Mouse (Mus musculus): ENCODE measurements around the gene Ikbip. TPM values are rescaled to one million over a fixed set of nuclear protein-coding genes. Genes with fewer than 3 reads are reported as not detected.

The Ikbip gene
- polyA plus RNA-seq (2014; fragmentation: Nextera tagmentation; extraction: Ambion mirVana) = 46.1 and 48.2 TPM in 2 replicates

DNA sequence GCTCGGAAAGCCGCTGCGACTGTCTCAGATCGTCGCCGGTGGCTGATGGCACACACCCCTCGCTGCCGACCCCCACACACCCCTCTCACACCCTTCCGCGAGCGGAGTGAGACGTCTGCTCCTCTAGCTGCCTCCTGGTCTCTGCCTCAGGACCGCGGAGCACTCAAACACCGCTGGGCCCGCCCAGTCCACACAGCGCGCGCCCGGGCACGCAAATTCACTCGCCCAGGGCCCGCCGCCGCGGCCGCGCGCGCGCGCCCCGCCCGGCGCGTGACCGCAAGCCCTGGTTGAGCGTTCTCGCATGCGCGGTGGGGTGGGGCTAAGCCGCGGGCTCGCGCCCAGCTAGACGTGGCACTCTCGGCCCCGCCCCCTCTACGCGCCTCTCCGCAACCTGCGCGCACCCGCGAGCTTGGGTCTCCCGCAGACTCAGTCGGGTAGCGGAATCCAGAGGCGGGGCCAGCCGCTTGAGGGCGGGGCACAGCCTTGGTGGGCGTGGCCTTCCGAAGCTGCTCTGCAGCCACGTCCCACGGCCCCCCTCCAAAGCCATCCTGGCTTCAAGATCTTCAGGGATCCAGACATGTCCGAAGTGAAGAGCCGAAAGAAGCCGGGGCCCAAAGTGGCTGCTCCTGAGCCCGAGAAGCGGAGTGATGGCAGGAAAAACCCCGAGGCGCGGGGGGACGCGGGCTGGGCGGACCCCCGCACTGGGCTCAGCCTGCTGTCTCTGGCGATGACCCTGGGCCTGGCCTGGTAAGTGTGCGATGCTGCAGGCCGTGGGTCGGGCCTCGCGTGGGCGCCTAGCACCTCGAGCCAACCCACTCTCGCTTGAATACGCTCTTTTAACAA lies at the start of gene Ikbip, which contains the start of gene Apaf1:
Gene Ikbip (plus strand): TSS at position 391 of the 843 bp plus-strand sequence.
Gene Apaf1 (minus strand): TSS at position 221 of the 843 bp plus-strand sequence.
- H3K9me3 ChIP-seq (replicated peaks; ENCODE audit: control insufficient read depth, low read length) = no peaks in the 10 kb centered on the region
- no peaks in the 10 kb centered on the region for H3K27me3 ChIP-seq (ENCODE audit: control insufficient read depth, insufficient read depth, low read length)
- H3K4me3 ChIP-seq (ENCODE audit: low read depth, low read length) = peak within 1 kb of the TSS; percentile 95
- H3K4me2 ChIP-seq = peak within 1 kb of the TSS; percentile 82
- ATAC-seq (replicated peaks; ENCODE audit: insufficient number of reproducible peaks, low FRiP score, low TSS enrichment) = peak; percentile 95
- H3K4me1 ChIP-seq (ENCODE audit: control insufficient read depth, insufficient read depth, low read length) = peaks cover 6% of the 10 kb centered on the region; the same call in 1 of the 2 replicates
- H3K36me3 ChIP-seq (ENCODE audit: control insufficient read depth, insufficient read depth, low read length) = no peaks in the 10 kb centered on the region; the same call in 1 of the 2 replicates
- peak within 1 kb of the TSS; percentile 90 for H3K9ac ChIP-seq (ENCODE audit: low read depth, low read length)
- peak within 1 kb of the TSS; percentile 86 for H3K27ac ChIP-seq (ENCODE audit: low read depth, low read length)
- WGBS (ENCODE audit: insufficient replicate concordance) = 1% methylated on average over 77 of the region's 87 CpGs

GRCm38 (mm10) chr10:91033942-91034341 lies 48.8 kb upstream of the Ikbip start:
- Histone ChIP-seq H3K4me2 (no peak overlapping the region), H3K36me3 (ENCODE audit: control insufficient read depth, insufficient read depth, low read length) (peaks cover 1% of the 10 kb centered on the region; the same call in 1 of the 2 replicates), H3K9ac (ENCODE audit: low read depth, low read length) (no peak overlapping the region), H3K4me3 (ENCODE audit: low read depth, low read length) (no peak overlapping the region), H3K4me1 (ENCODE audit: control insufficient read depth, insufficient read depth, low read length) (no peaks in the 10 kb centered on the region), H3K27ac (ENCODE audit: low read depth, low read length) (no peak overlapping the region), H3K9me3 (replicated peaks; ENCODE audit: control insufficient read depth, low read length) (no peaks in the 10 kb centered on the region), H3K27me3 (ENCODE audit: control insufficient read depth, insufficient read depth, low read length) (no peaks in the 10 kb centered on the region)
- 30% methylated on average over 8 of the region's 8 CpGs for WGBS (ENCODE audit: insufficient replicate concordance)
- no peak for ATAC-seq (replicated peaks; ENCODE audit: insufficient number of reproducible peaks, low FRiP score, low TSS enrichment)

GRCm38 (mm10) chr10:91049696-91050095 lies 33.0 kb upstream of the Ikbip start:
- H3K9me3 ChIP-seq (replicated peaks; ENCODE audit: control insufficient read depth, low read length) = no peaks in the 10 kb centered on the region
- H3K36me3 ChIP-seq (ENCODE audit: control insufficient read depth, insufficient read depth, low read length) = peaks cover 3% of the 10 kb centered on the region
- WGBS (ENCODE audit: insufficient replicate concordance) = 93% methylated on average over 4 of the region's 4 CpGs

GRCm38 (mm10) chr10:91051156-91051555 lies 31.6 kb upstream of the Ikbip start:
- H3K36me3 ChIP-seq (ENCODE audit: control insufficient read depth, insufficient read depth, low read length) = peaks cover 9% of the 10 kb centered on the region
- no peaks in the 10 kb centered on the region for H3K4me1 ChIP-seq (ENCODE audit: control insufficient read depth, insufficient read depth, low read length)
- WGBS (ENCODE audit: insufficient replicate concordance) = 85% methylated on average over 3 of the region's 3 CpGs
- no peak overlapping the region for H3K27ac ChIP-seq (ENCODE audit: low read depth, low read length)
- no peaks in the 10 kb centered on the region for H3K9me3 ChIP-seq (replicated peaks; ENCODE audit: control insufficient read depth, low read length)
- no peak overlapping the region for H3K4me3 ChIP-seq (ENCODE audit: low read depth, low read length)
- no peak for ATAC-seq (replicated peaks; ENCODE audit: insufficient number of reproducible peaks, low FRiP score, low TSS enrichment)
- no peak overlapping the region for H3K4me2 ChIP-seq
- no peaks in the 10 kb centered on the region for H3K27me3 ChIP-seq (ENCODE audit: control insufficient read depth, insufficient read depth, low read length)
- H3K9ac ChIP-seq (ENCODE audit: low read depth, low read length) = no peak overlapping the region

More at GRCm38 (mm10) chr10:91049696-91050095, 33.0 kb upstream of the Ikbip start:
- Histone ChIP-seq H3K9ac (ENCODE audit: low read depth, low read length) (no peak overlapping the region), H3K27me3 (ENCODE audit: control insufficient read depth, insufficient read depth, low read length) (no peaks in the 10 kb centered on the region), H3K4me3 (ENCODE audit: low read depth, low read length) (no peak overlapping the region), H3K4me1 (ENCODE audit: control insufficient read depth, insufficient read depth, low read length) (no peaks in the 10 kb centered on the region), H3K4me2 (no peak overlapping the region), H3K27ac (ENCODE audit: low read depth, low read length) (no peak overlapping the region)
- no peak for ATAC-seq (replicated peaks; ENCODE audit: insufficient number of reproducible peaks, low FRiP score, low TSS enrichment)

DNA sequence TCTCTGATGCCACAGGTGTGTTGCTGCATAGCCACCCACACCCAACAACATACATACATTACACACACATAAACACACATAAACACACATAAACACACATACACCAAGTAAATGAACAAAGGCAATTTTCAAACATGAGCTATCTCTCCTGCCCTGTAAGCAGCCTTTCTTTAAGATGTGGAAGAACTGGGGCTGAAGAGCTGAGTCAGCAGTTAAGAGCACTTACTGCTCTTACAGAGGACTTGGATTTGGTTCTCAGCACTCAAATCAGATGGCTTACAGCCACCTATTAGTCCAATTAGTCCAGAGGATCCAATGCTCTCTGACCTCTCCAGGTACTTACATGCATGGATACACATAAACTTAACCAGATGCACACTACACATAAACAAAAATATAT lies 30.0 kb upstream of the Ikbip start:
- no peak overlapping the region for H3K27ac ChIP-seq (ENCODE audit: low read depth, low read length)
- no peaks in the 10 kb centered on the region for H3K9me3 ChIP-seq (replicated peaks; ENCODE audit: control insufficient read depth, low read length)
- H3K9ac ChIP-seq (ENCODE audit: low read depth, low read length) = no peak overlapping the region
- no peak overlapping the region for H3K4me2 ChIP-seq
- H3K4me1 ChIP-seq (ENCODE audit: control insufficient read depth, insufficient read depth, low read length) = no peaks in the 10 kb centered on the region
- no peaks in the 10 kb centered on the region for H3K27me3 ChIP-seq (ENCODE audit: control insufficient read depth, insufficient read depth, low read length)
- H3K36me3 ChIP-seq (ENCODE audit: control insufficient read depth, insufficient read depth, low read length) = peaks cover 9% of the 10 kb centered on the region
- H3K4me3 ChIP-seq (ENCODE audit: low read depth, low read length) = no peak overlapping the region
- no peak for ATAC-seq (replicated peaks; ENCODE audit: insufficient number of reproducible peaks, low FRiP score, low TSS enrichment)

- H3K9ac ChIP-seq (ENCODE audit: low read depth, low read length) = no peak overlapping the region
- peaks cover 4% of the 10 kb centered on the region; the same call in 1 of the 2 replicates for H3K36me3 ChIP-seq (ENCODE audit: control insufficient read depth, insufficient read depth, low read length)
- H3K27ac ChIP-seq (ENCODE audit: low read depth, low read length) = no peak overlapping the region
- H3K27me3 ChIP-seq (ENCODE audit: control insufficient read depth, insufficient read depth, low read length) = no peaks in the 10 kb centered on the region
- H3K4me2 ChIP-seq = no peak overlapping the region
- no peak for ATAC-seq (replicated peaks; ENCODE audit: insufficient number of reproducible peaks, low FRiP score, low TSS enrichment)
- 37% methylated on average over 5 of the region's 5 CpGs for WGBS (ENCODE audit: insufficient replicate concordance)
- no peaks in the 10 kb centered on the region for H3K4me1 ChIP-seq (ENCODE audit: control insufficient read depth, insufficient read depth, low read length)
- no peaks in the 10 kb centered on the region for H3K9me3 ChIP-seq (replicated peaks; ENCODE audit: control insufficient read depth, low read length)
- H3K4me3 ChIP-seq (ENCODE audit: low read depth, low read length) = no peak overlapping the region
Observed at GRCm38 (mm10) chr10:91060742-91061141, 22.0 kb upstream of the Ikbip start.

GRCm38 (mm10) chr10:91062355-91062754 lies 20.4 kb upstream of the Ikbip start:
- 88% methylated on average over 6 of the region's 6 CpGs for WGBS (ENCODE audit: insufficient replicate concordance)
- H3K4me1 ChIP-seq (ENCODE audit: control insufficient read depth, insufficient read depth, low read length) = no peaks in the 10 kb centered on the region
- H3K4me3 ChIP-seq (ENCODE audit: low read depth, low read length) = no peak overlapping the region
- no peak for ATAC-seq (replicated peaks; ENCODE audit: insufficient number of reproducible peaks, low FRiP score, low TSS enrichment)
- no peak overlapping the region for H3K9ac ChIP-seq (ENCODE audit: low read depth, low read length)
- no peaks in the 10 kb centered on the region for H3K9me3 ChIP-seq (replicated peaks; ENCODE audit: control insufficient read depth, low read length)
- no peaks in the 10 kb centered on the region for H3K27me3 ChIP-seq (ENCODE audit: control insufficient read depth, insufficient read depth, low read length)
- H3K27ac ChIP-seq (ENCODE audit: low read depth, low read length) = no peak overlapping the region
- no peak overlapping the region for H3K4me2 ChIP-seq
- peaks cover 14% of the 10 kb centered on the region for H3K36me3 ChIP-seq (ENCODE audit: control insufficient read depth, insufficient read depth, low read length)

- H3K9me3 ChIP-seq (replicated peaks; ENCODE audit: control insufficient read depth, low read length) = no peaks in the 10 kb centered on the region
- no peak for ATAC-seq (replicated peaks; ENCODE audit: insufficient number of reproducible peaks, low FRiP score, low TSS enrichment)
- H3K4me2 ChIP-seq = no peak overlapping the region
- no peak overlapping the region for H3K27ac ChIP-seq (ENCODE audit: low read depth, low read length)
- H3K27me3 ChIP-seq (ENCODE audit: control insufficient read depth, insufficient read depth, low read length) = no peaks in the 10 kb centered on the region
- no peaks in the 10 kb centered on the region for H3K4me1 ChIP-seq (ENCODE audit: control insufficient read depth, insufficient read depth, low read length)
- no peak overlapping the region for H3K9ac ChIP-seq (ENCODE audit: low read depth, low read length)
- 73% methylated on average over 1 of the region's 1 CpGs for WGBS (ENCODE audit: insufficient replicate concordance)
- H3K36me3 ChIP-seq (ENCODE audit: control insufficient read depth, insufficient read depth, low read length) = peaks cover 12% of the 10 kb centered on the region
- no peak overlapping the region for H3K4me3 ChIP-seq (ENCODE audit: low read depth, low read length)
Observed at GRCm38 (mm10) chr10:91071768-91072167, 11.0 kb upstream of the Ikbip start.

Data from heart, embryonic 11.5 days (tissue).